Mouse (Mus musculus) heart, postnatal 0 days (tissue): Measurements from ENCODE around the gene 4933411K16Rik. TPM values are rescaled to one million over a fixed set of nuclear protein-coding genes. Genes with fewer than 3 reads are reported as not detected.

ENCODE experiments used
- ATAC-seq: fragments of 200-750 bp; cut with Nextera tagmentation; 2 replicates; pipeline ENCODE4 v1.8.0; 2017; ENCODE audit warnings: low read depth, moderate number of reproducible peaks, moderate library complexity; ENCODE audit not compliant: insufficient read depth
- DNase-seq: peaks from one replicate; pipeline ENCODE4 v3.0.0-alpha.2; 2016; ENCODE audit warnings: low spot score
- H3K27ac ChIP-seq: fragments of 300-500 bp; sonication (generic); 2 replicates; pipeline ENCODE4 v1.5.1; 2014; ENCODE audit warnings: low read depth, mild to moderate bottlenecking
- H3K27me3 ChIP-seq: fragments of 300-500 bp; sonication (generic); 2 replicates; pipeline ENCODE4 v1.6.1; 2014; ENCODE audit warnings: low read length, mixed read lengths; ENCODE audit not compliant: control insufficient read depth, insufficient read depth
- H3K36me3 ChIP-seq: fragments of 300-500 bp; sonication (generic); replicated peaks from 2 replicates; pipeline ENCODE4 v1.6.1; 2014; ENCODE audit warnings: low read length, mixed read lengths; ENCODE audit not compliant: control insufficient read depth, insufficient read depth
- H3K4me1 ChIP-seq: fragments of 300-500 bp; sonication (generic); 2 replicates; pipeline ENCODE4 v1.6.1; 2014; ENCODE audit warnings: antibody characterized with exemption; ENCODE audit not compliant: control insufficient read depth, insufficient read depth
- H3K4me2 ChIP-seq: fragments of 300-500 bp; sonication (generic); 2 replicates; pipeline ENCODE4 v1.6.1; 2014; ENCODE audit warnings: low read depth, mild to moderate bottlenecking, low read length, moderate library complexity
- H3K4me3 ChIP-seq: fragments of 300-500 bp; sonication (generic); 2 replicates; pipeline ENCODE4 v1.5.1; 2014; ENCODE audit warnings: low read depth, low read length
- H3K9ac ChIP-seq: fragments of 300-500 bp; sonication (generic); replicated peaks from 2 replicates; pipeline ENCODE4 v1.6.1; 2014; ENCODE audit warnings: low read depth, low read length, mixed read lengths
- H3K9me3 ChIP-seq: fragments of 300-500 bp; sonication (generic); replicated peaks from 2 replicates; pipeline ENCODE4 v1.6.1; 2016; ENCODE audit warnings: low read length; ENCODE audit not compliant: control insufficient read depth
- CTCF ChIP-seq: IDR thresholded peaks from 2 replicates; pipeline ENCODE4 v1.5.1; 2016; ENCODE audit warnings: antibody characterized with exemption, control low read depth, low read depth
- EP300 ChIP-seq: IDR thresholded peaks from 2 replicates; pipeline ENCODE4 v1.6.1; 2016; ENCODE audit warnings: antibody characterized with exemption, low read depth
- WGBS: fragments of 180-500 bp; shearing (Covaris S2); extraction: QIAGEN DNeasy Blood & Tissue Kit; methylation state at CpG from one replicate; pipeline ENCODE4 v1.1.7; 2014; 5-methylcytosine and 5-hydroxymethylcytosine counted together
- polyA plus RNA-seq: library from polyadenylated mRNA; unstranded; fragments of >200 nt; fragmentation: Nextera tagmentation; extraction: Ambion mirVana; gene quantifications from 2 replicates; pipeline ENCODE4 v1.2.1, GENCODE M21; 2015
- total RNA-seq: library from RNA; depleted of rRNA; stranded (reverse); fragments of >200 nt; gene quantifications from 2 replicates; pipeline ENCODE4 v1.2.3, GENCODE M21; 2014; ENCODE audit warnings: low replicate concordance

Gene 4933411K16Rik
- total and polyA plus RNA-seq, 2 experiments from 2014 or later, result not detected

- DNase-seq (no peak), ATAC-seq (no peak)
- Histone ChIP-seq H3K4me2 (no peak overlapping the region), H3K36me3 (0 out of 2 replicates have a peak, but pooled peaks cover 7% of the 10 kb centered on the region), H3K4me1 (peaks cover 32% of the 10 kb centered on the region), H3K4me3 (no peak overlapping the region), H3K27ac (no peak overlapping the region), H3K27me3 (no peaks in the 10 kb centered on the region), H3K9me3 (no peaks in the 10 kb centered on the region), H3K9ac (no peak overlapping the region)
- no peak for TF ChIP-seq EP300
- TF ChIP-seq CTCF, result no peak
- WGBS, result 77% methylated on average over 4 of the region's 4 CpGs
Measured at GRCm38 (mm10) chr19:42010436-42010835, 41.6 kb upstream of the 4933411K16Rik start.

DNA sequence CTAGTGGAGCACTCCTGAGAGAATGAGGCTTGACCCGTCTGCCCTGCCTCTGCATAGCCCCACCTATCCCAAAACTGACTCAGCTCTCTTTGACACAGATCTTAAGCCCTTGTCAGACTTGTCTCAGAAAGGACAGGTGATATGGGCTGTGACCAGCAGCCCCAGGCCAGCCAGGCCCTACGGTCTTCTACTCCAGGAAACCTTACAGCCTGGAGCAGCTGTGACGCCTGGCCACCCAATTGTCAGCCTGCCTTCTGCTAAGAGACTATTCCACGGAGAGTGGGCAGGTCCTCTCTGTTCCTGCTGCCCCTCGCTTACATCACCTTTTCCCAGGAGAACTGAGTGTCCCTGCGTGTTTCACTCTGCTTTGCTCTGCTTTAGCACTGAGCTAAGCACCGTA lies 40.9 kb upstream of the 4933411K16Rik start:
- H3K27ac ChIP-seq, result no peak overlapping the region
- peaks cover 25% of the 10 kb centered on the region for H3K4me1 ChIP-seq
- no peak for DNase-seq
- 91% methylated on average over 7 of the region's 7 CpGs for WGBS
- H3K4me3 ChIP-seq, result no peak overlapping the region
- H3K27me3 ChIP-seq, result no peaks in the 10 kb centered on the region
- H3K9ac ChIP-seq, result no peak overlapping the region
- H3K9me3 ChIP-seq, result no peaks in the 10 kb centered on the region
- H3K4me2 ChIP-seq, result no peak overlapping the region
- H3K36me3 ChIP-seq, result 0 out of 2 replicates have a peak, but pooled peaks cover 7% of the 10 kb centered on the region
- TF ChIP-seq CTCF (no peak), EP300 (no peak)
- ATAC-seq, result no peak

GRCm38 (mm10) chr19:42014231-42014825 lies 37.7 kb upstream of the 4933411K16Rik start:
- H3K9me3 ChIP-seq, result no peaks in the 10 kb centered on the region
- WGBS, result 88% methylated on average over 3 of the region's 3 CpGs
- ATAC-seq (no peak), DNase-seq (no peak)
- H3K4me2 ChIP-seq, result no peak overlapping the region
- no peak overlapping the region for H3K9ac ChIP-seq
- H3K36me3 ChIP-seq, result 0 out of 2 replicates have a peak, but pooled peaks cover 7% of the 10 kb centered on the region
- no peak overlapping the region for H3K4me3 ChIP-seq
- H3K27ac ChIP-seq, result no peak overlapping the region
- TF ChIP-seq EP300 (no peak), CTCF (no peak)
- H3K4me1 ChIP-seq, result peaks cover 26% of the 10 kb centered on the region
- H3K27me3 ChIP-seq, result no peaks in the 10 kb centered on the region

DNA sequence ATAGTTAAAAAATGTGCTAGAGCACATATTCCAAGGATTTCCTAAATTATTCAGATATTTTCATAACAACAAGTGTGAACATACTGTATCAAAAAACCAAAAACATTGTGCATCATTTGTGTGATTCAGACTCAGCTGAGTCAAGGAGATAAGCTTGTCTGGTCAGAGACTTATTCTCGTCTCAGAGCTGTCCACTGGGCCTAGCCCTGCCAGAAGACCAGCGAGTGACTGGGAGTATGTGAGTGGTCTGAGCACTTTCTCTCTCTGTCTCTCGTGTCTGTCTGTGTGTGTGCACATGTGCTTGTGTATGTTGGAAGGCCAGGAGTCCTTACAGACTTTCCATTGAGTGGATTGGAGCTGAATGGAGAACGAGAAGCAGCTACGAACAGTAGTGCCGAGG lies 37.0 kb upstream of the 4933411K16Rik start:
- H3K36me3 ChIP-seq, result peaks cover 7% of the 10 kb centered on the region; the same call in 1 of the 2 replicates
- DNase-seq (no peak), ATAC-seq (no peak)
- H3K4me2 ChIP-seq, result no peak overlapping the region
- no peak for TF ChIP-seq CTCF
- TF ChIP-seq EP300, result no peak
- no peak overlapping the region for H3K9ac ChIP-seq
- 70% methylated on average over 6 of the region's 6 CpGs for WGBS
- H3K27ac ChIP-seq, result no peak overlapping the region
- H3K9me3 ChIP-seq, result no peaks in the 10 kb centered on the region
- no peak overlapping the region for H3K4me3 ChIP-seq
- peaks cover 30% of the 10 kb centered on the region for H3K4me1 ChIP-seq
- H3K27me3 ChIP-seq, result no peaks in the 10 kb centered on the region

DNA sequence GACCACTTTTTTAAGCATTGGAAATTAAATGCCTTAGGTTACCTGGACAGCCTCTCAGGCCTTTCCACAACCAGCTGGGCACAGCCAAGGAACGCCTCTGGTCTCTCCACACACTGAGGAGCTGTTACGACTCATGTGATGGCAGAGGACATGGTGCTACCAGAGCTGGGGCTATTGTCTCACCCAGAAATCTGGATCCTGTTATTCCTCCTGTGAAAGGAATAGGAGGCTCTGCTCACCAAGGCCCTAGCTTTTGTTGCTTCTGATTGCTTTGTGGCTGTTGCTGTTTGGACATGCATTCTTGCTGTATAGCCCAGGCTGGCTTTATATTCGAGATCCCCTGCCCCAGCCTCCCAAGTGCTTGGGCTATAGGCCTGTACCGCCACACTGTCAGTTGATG lies 35.8 kb upstream of the 4933411K16Rik start:
- TF ChIP-seq CTCF (no peak), EP300 (no peak)
- H3K27ac ChIP-seq, result peak overlapping the region; percentile 82
- no peak overlapping the region for H3K4me3 ChIP-seq
- 80% methylated on average over 4 of the region's 4 CpGs for WGBS
- no peaks in the 10 kb centered on the region for H3K27me3 ChIP-seq
- H3K9ac ChIP-seq, result no peak overlapping the region
- no peak overlapping the region for H3K4me2 ChIP-seq
- H3K4me1 ChIP-seq, result peaks cover 34% of the 10 kb centered on the region
- peaks cover 7% of the 10 kb centered on the region; the same call in 1 of the 2 replicates for H3K36me3 ChIP-seq
- ATAC-seq (no peak), DNase-seq (no peak)
- no peaks in the 10 kb centered on the region for H3K9me3 ChIP-seq

DNA sequence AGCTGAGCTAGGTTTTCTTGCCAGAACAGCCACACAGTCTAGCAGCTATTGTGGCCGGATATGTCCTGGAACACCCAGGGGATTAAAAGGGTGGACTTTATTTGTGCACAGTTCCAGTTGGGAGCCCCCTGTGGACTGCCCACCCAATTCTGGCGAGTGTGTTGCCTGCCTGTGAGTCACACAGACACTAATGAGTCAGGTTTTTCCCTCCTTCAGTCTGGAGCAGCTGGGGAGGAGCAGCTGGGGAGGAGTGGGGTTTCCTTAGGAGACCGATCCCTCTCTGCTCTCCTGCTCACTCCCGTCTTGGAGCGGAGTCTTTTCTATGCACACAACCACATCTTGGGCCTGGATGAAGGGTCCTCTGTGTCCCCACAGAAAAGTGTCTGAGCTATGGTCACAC lies 35.2 kb upstream of the 4933411K16Rik start:
- no peaks in the 10 kb centered on the region for H3K9me3 ChIP-seq
- no peak overlapping the region for H3K4me2 ChIP-seq
- peak overlapping the region; percentile 82 for H3K27ac ChIP-seq
- no peaks in the 10 kb centered on the region for H3K27me3 ChIP-seq
- H3K4me3 ChIP-seq, result no peak overlapping the region
- H3K4me1 ChIP-seq, result peaks cover 40% of the 10 kb centered on the region
- H3K36me3 ChIP-seq, result peaks cover 3% of the 10 kb centered on the region; the same call in 1 of the 2 replicates
- no peak overlapping the region for H3K9ac ChIP-seq
- WGBS, result 58% methylated on average over 5 of the region's 5 CpGs
- TF ChIP-seq CTCF (no peak), EP300 (no peak)
- ATAC-seq (no peak), DNase-seq (no peak)
